Mouse (Mus musculus) liver, postnatal 0 days (tissue): Measurements from ENCODE around the gene Myg1.

Experiments used
- CTCF ChIP-seq: sonication (generic); IDR thresholded peaks from 2 replicates; pipeline ENCODE4 v1.5.1; 2016; ENCODE audit warnings: antibody characterized with exemption, low read depth
- EP300 ChIP-seq: IDR thresholded peaks from 2 replicates; pipeline ENCODE4 v1.6.1; 2016; ENCODE audit warnings: antibody characterized with exemption, low read depth, mild to moderate bottlenecking

DNA sequence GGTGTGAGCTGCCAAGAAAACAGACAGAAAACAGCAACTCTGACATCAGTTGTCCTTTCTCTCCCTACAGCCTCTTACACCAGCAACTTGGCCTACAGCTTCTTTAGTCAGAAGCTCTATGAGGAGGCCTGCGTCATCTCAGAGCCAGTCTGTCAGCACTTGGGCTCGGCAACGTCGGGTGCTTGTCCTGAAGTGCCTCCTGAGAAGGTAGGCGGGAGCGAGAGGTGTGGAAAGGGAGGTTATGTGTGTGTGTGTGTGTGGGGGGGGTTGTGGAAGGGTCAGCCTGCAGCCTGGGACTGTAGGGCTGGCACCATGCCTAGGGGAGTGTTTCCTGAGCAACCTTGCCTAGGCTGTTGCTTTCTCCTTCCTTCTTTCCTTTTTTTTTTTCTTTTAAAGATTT, 29.0 kb upstream of the Myg1 start:
- TF ChIP-seq CTCF: no peak
- no peak for TF ChIP-seq EP300
